Mouse (Mus musculus): ENCODE data around the gene Sox8. TPM values are rescaled to one million over a fixed set of nuclear protein-coding genes. Genes with fewer than 3 reads are reported as not detected.

Gene Sox8
- total RNA-seq, 2 experiments from 2014 or later, result not detected

DNA sequence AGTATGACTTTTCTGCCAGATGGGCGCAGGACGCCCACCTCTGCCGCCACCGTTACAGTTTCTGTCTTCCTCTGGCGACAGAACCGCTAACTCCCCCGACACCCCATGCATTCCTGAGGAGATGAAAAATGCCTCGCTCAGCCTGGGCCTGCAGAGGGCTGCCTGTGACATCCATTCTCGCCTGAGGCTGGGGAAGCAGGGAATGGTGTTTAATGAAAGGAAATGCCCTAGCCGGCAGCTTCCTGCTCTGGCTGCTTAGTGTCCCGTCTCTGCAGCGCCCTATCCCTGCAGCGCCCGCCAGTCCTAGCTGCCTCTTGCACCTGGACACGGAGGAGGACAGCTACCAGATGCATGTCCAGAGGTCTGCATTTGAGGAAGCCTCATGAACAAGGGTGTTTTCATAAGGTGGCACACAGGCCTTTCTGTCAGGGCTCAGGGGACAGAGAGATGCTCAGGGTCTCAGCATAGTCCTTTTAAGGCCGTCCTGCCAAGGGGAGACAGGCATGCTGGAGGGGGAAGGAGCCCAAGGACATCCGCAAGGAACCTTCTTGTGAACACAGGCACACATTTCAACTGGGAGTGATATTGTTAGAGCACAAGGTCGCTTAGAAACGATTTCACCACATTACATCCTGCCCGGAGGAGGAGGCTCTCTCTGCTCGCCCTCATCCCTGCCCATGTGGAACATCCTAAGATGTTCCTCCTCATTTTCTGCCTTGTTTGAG lies 13.7 kb downstream of the Sox8 start:
- no peak for ATAC-seq (ENCODE audit: poor library complexity, severe bottlenecking)

DNA sequence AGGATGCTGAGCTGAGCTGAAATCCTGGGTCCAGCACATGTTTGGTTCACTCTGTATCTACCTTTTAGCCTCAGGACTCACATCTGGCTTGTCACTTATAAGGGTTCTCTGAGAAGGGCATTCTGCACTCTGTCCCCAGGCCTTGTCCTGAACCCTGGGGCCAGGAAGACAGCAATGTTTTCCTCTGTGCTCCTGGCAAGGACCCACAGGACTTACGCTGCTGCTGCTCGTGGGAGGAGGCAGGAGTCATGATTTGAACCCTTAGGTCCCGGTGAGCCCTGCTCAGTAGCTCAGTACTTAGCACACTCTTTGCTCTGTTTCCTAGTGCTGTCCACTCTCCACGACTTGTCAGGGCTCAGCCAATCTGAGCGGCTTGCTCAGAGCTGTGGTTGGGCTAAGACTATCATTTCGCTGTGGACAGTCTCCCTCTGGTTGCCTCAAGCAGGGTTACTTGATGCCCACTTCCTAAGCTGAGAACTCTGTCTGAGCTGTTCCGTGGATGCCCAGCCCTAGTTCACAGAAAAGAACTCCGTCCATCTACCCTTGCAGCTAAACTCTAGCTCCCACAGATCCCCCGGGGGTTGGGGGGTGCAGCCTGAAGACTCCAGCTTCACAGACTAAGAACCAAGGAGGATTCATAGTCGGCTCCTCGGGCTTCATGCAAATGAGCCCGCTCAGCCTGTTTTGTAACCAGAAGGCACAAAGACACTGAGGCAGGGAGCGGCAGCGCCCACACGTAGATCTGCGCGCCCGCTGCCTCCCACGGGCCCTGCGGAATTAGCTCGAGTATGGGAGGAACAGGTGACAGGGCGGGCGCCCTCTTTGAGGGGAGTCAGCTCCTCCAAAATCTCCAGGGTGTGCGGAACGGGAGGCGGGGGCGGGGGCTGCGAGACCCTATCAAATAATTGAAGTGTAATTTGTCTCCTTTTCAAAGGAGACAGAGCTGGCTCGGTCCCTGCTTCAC lies 14.5 kb downstream of the Sox8 start:
- ATAC-seq (ENCODE audit: poor library complexity, severe bottlenecking), result no peak

DNA sequence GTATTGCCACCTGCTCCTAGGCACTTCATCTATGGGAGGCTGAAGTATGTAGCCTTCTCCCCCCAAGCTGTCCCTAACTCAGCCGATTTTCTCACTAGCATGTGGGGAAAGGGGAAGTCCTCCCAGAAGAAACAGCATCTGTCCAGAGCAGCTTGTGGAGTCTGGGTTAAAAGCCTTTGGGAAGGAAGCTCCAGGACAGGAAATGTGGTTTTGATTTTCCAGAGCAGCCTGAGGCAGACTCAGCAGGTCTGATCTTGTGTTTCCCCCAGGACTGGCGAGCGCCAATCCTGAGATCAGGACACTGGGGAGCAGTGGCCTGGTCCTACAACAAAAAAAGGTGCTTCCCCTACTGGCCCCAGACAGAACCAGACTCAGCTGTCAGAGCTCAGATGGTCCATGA lies 15.3 kb downstream of the Sox8 start:
- ATAC-seq (ENCODE audit: poor library complexity, severe bottlenecking), result no peak

DNA sequence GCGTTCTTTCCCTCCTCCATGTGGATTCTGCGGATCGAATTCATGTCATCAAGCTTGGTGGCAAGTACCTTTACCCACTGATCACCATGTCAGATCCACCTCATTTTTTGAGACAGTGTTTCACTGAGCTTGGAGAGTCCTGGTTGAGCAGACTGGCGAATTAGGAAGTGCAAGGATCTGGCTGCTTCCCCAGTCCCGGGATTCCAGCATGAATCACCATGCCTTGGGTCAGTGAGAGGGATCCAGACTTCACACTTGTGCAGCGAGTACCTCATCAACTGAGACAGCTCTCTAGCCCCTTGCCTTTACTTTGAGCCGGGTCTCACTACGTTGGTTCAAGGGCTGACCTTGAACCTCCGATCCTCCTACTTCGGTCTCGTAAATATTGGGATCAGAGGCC lies 19.2 kb downstream of the Sox8 start:
- no peak for ATAC-seq (ENCODE audit: poor library complexity, severe bottlenecking)

DNA sequence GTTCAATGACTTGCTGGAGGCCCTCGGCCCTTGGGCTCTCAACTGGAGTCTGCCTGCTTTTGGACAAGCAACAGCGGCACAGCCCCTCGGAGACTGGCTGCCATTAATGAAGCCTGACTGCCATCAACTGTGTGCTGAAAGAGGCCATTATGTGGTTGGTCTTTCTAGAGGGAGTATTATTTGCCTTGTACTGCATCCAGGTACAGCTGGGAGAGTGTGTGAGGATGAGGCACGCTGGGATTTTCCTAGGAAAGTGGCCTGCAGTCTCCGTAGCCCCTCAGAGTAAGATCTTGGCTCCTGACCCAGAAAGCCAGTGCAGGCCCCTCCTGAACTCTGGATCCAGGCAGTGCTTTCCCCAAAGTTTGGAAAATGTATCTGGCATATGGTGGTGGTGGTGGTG lies 20.5 kb downstream of the Sox8 start:
- ATAC-seq (ENCODE audit: poor library complexity, severe bottlenecking), result no peak

GRCm38 (mm10) chr17:25547026-25547425 lies 23.5 kb downstream of the Sox8 start:
- no peak for ATAC-seq (ENCODE audit: poor library complexity, severe bottlenecking)

DNA sequence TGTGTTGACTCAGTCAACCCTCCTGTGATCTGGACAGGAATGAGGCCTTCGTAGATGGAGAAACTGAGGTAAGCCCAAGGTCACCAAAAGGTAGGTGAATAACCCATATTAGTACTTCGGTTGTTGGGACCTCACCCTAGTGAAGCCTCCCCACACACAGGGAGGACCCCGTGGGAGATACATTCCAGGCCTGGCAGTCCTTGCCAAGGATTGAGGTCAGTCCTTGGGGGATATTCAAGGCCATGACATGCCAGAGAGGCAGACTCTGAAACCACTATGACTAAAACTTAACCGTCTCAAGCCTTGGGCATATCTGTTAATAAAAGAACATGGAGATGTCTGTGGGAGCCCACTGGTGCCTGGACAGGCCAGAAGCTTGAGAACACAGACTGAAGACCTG lies 28.7 kb downstream of the Sox8 start:
- no peak for ATAC-seq (ENCODE audit: poor library complexity, severe bottlenecking)

DNA sequence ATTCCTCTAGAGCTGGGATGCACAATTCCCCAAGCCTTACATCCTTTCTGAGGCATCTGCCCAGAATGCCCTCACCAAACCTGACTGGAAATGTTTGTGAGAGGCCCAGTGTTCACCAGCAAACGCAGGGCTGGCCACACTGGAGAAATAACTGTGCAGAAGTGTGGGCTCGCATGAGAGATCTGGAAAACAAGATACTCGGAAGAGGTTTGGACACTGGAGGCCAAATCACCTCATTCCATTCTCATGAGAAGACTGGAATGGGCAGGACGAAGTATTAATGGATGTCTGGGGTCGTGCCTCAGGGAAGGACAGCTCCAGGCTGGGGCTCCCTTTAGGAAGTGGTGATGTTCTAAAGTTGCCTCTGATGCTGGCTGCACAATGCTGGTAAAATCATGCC lies 29.8 kb downstream of the Sox8 start:
- ATAC-seq (ENCODE audit: poor library complexity, severe bottlenecking), result no peak

DNA sequence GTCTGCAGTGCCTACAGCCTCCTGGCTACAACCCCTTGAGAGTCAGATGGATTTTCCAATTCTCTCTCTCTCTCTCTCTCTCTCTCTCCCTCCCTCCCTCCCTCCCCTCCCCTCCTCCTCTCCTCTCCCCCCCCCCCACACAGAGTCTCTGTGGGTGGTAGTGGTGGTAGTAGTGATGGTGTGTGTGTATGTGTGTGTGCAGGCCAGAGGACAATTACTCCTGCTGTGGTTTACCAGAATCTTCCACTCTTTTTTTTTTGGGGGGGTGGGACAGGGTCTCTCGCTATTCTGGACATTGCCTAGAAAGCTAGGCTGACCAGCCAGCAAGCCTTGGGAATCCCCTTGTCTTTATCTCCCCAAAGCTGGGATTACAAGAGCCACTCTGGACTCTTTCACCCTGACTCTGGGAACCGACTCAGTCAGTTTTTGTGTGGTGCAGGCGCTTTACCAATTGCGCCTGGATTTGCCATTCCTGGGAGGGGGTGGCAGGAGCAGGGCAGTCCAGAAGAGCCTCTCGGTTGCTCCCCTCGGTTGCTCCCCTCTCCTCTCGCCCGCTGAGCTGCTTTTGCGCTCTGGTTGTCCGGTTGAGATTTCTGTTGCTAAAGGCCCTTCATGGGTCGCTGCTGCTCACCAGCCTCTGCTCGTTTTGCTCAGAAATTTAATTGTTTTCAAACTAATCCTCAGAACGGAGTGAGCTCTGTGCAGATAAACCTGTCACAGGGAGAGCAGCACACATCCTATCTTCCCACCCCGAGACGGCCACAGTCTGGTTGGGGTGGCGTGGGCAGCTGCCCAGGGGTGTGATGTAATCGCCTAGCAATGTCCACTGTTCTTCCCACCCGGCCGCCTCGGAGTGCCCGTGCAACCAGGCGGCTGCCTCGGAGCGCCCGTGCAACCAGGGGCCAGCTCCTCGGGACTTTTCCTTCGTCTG lies 31.3 kb downstream of the Sox8 start:
- no peak for ATAC-seq (ENCODE audit: poor library complexity, severe bottlenecking)

- no peak for ATAC-seq (ENCODE audit: poor library complexity, severe bottlenecking)
These were observed 40.0 kb downstream of the Sox8 start for GRCm38 (mm10) chr17:25530357-25531022.

DNA sequence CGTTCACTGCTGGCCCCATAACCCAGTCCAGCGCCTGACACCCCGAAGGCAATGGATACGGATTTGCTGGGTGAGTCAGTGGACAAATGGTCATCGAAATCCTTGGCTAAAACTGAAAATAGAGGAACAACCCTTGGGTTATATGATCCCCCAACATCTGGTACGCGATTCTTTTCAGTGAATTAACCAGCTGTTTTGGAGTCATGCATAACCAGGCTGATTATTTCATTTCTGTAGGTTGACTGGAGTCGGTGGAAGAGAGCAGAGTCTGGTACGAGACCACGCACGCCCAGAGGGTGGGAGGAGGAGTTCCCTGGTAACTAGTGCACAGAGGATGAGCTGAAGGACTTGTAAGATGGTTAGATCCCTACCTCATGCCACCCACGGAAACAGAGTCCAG lies 48.4 kb downstream of the Sox8 start:
- ATAC-seq (ENCODE audit: poor library complexity, severe bottlenecking), result no peak

DNA sequence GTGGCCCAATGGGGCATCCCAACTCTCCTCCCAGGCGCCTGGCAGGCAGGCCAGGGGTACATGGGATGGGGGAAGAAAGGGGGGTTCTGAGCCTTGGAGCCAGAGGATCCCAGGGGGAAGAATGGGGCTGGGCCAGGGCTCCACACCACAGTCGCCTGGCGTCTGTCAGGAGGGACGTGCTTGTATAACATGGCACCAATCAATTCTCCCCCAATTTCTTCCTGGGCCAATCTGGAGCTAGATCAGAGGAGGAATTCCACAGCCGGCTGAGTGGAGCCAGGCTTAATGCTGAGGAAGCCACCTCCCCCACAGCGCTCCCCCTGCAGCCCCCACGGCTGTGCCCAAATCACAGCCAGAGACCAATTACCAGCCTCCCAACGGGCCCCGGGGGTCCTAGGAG lies 50.0 kb downstream of the Sox8 start:
- ATAC-seq (ENCODE audit: poor library complexity, severe bottlenecking), result no peak

DNA sequence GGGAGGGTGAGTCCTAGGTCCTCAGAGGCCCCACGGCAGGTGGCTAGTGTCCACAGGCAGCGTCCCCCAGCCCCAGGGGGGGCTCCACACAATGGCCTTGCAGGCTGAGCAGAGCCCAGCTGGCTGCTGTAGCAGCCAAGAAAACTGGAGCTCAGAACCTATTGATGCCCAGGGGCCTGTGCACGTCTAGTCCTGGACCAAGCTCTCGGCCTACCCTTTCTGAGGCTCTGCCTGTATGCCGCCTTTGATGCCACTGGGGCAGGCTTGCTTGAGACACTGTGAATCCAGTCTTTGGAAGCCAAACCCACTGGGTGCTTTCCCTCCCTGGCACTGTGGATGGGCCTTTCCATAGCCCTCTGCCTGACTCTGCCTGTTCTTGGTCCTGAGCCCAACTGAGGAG lies 51.0 kb downstream of the Sox8 start:
- ATAC-seq (ENCODE audit: poor library complexity, severe bottlenecking), result no peak

- ATAC-seq (ENCODE audit: poor library complexity, severe bottlenecking), result no peak
These were observed 52.3 kb downstream of the Sox8 start for GRCm38 (mm10) chr17:25518144-25518543.

DNA sequence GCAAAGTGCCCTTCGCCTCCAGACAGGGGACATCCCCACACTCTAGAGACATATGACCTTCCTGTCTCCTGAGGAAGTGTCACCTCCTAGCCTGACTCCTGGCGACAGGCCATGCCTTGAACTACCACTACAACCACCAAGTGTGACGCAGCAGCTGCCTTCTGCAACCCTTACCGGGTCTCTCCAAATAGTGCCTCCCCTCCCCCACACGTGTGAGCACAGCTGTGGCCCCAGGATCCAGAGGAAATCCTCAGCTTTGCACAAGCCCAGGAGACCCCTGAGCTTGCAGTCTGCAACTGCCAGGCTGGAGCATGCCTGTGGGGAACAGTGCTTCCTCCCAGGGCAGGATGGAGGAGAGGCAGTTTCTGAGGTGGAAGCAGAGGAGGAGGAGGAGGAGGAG lies 54.2 kb downstream of the Sox8 start:
- ATAC-seq (ENCODE audit: poor library complexity, severe bottlenecking), result no peak

Other genes starting within 250 kb of the Sox8 start
- gene Tpsab1, start 225.1 kb downstream of the Sox8 start, total RNA-seq (2015), result not detected in 2 replicates
- gene Tpsab1, start 225.1 kb downstream of the Sox8 start, total RNA-seq (2017), result not detected in 2 replicates
- gene Tpsb2, start 204.4 kb downstream of the Sox8 start, total RNA-seq (2015), result not detected in 2 replicates
- gene Tpsb2, start 204.4 kb downstream of the Sox8 start, total RNA-seq (2017), result not detected in 2 replicates
- gene Tpsg1, start 201.4 kb downstream of the Sox8 start, total RNA-seq (2015), result not detected in 2 replicates
- gene Tpsg1, start 201.4 kb downstream of the Sox8 start, total RNA-seq (2017), result not detected in 2 replicates
- gene Cacna1h, start 136.9 kb downstream of the Sox8 start, total RNA-seq (2015), result 0.05 TPM in 1 of 2 replicates, not detected in the other
- not detected in 2 replicates for gene Cacna1h, start 136.9 kb downstream of the Sox8 start, total RNA-seq (2017)
- not detected in 2 replicates for gene Tekt4, start 116.1 kb downstream of the Sox8 start, total RNA-seq (2015)
- gene Tekt4, start 116.1 kb downstream of the Sox8 start, total RNA-seq (2017), result not detected in 2 replicates
- gene Sstr5, start 73.4 kb downstream of the Sox8 start, total RNA-seq (2015), result not detected in 2 replicates
- gene Sstr5, start 73.4 kb downstream of the Sox8 start, total RNA-seq (2017), result not detected in 2 replicates
- gene Lmf1, start 8.4 kb upstream of the Sox8 start, total RNA-seq (2015), result 37.8 and 38.4 TPM in 2 replicates
- 16.7 and 17.0 TPM in 2 replicates for gene Lmf1, start 8.4 kb upstream of the Sox8 start, total RNA-seq (2017)
- gene Gng13, start 146.5 kb upstream of the Sox8 start, total RNA-seq (2015), result not detected in 2 replicates
- gene Gng13, start 146.5 kb upstream of the Sox8 start, total RNA-seq (2017), result not detected in 2 replicates
- gene Chtf18, start 156.7 kb upstream of the Sox8 start, total RNA-seq (2015), result 11.2 and 17.1 TPM in 2 replicates
- gene Chtf18, start 156.7 kb upstream of the Sox8 start, total RNA-seq (2017), result 19.9 and 21.8 TPM in 2 replicates
- 6.0 and 7.0 TPM in 2 replicates for gene Rpusd1, start 157.0 kb upstream of the Sox8 start, total RNA-seq (2015)
- 3.9 TPM in 2 replicates for gene Rpusd1, start 157.0 kb upstream of the Sox8 start, total RNA-seq (2017)
- 0.16 TPM in 1 of 2 replicates, not detected in the other for gene Mslnl, start 165.4 kb upstream of the Sox8 start, total RNA-seq (2015)
- not detected in 2 replicates for gene Mslnl, start 165.4 kb upstream of the Sox8 start, total RNA-seq (2017)
- not detected in 2 replicates for gene Msln, start 183.7 kb upstream of the Sox8 start, total RNA-seq (2015)
- gene Msln, start 183.7 kb upstream of the Sox8 start, total RNA-seq (2017), result not detected in 2 replicates
- gene Narfl, start 203.1 kb upstream of the Sox8 start, total RNA-seq (2015), result 11.6 and 14.5 TPM in 2 replicates
- gene Narfl, start 203.1 kb upstream of the Sox8 start, total RNA-seq (2017), result 12.8 and 28.3 TPM in 2 replicates
- 10.3 and 10.5 TPM in 2 replicates for gene Haghl, start 215.0 kb upstream of the Sox8 start, total RNA-seq (2015)
- 10.7 and 15.9 TPM in 2 replicates for gene Haghl, start 215.0 kb upstream of the Sox8 start, total RNA-seq (2017)
- gene Ccdc78, start 215.9 kb upstream of the Sox8 start, total RNA-seq (2015), result not detected in 2 replicates
- 0.16 TPM in 1 of 2 replicates, not detected in the other for gene Ccdc78, start 215.9 kb upstream of the Sox8 start, total RNA-seq (2017)
- 69.7 and 85.6 TPM in 2 replicates for gene Fam173a, start 222.2 kb upstream of the Sox8 start, total RNA-seq (2015)
- gene Fam173a, start 222.2 kb upstream of the Sox8 start, total RNA-seq (2017), result 17.7 and 36.5 TPM in 2 replicates
- gene AC134908.4, start 225.0 kb upstream of the Sox8 start, total RNA-seq (2015), result 0.69 and 7.2 TPM in 2 replicates
- gene AC134908.4, start 225.0 kb upstream of the Sox8 start, total RNA-seq (2017), result not detected in 2 replicates
- 2.6 and 3.2 TPM in 2 replicates for gene Metrn, start 226.4 kb upstream of the Sox8 start, total RNA-seq (2015)
- 8.3 and 11.2 TPM in 2 replicates for gene Metrn, start 226.4 kb upstream of the Sox8 start, total RNA-seq (2017)
- gene Fbxl16, start 238.4 kb upstream of the Sox8 start, total RNA-seq (2015), result not detected in 2 replicates
- not detected in 2 replicates for gene Fbxl16, start 238.4 kb upstream of the Sox8 start, total RNA-seq (2017)